Mouse (Mus musculus): ENCODE measurements around the gene Tecta. TPM values are rescaled to one million over a fixed set of nuclear protein-coding genes. Genes with fewer than 3 reads are reported as not detected.

Gene Tecta
- total RNA-seq, 2 experiments from 2014 or later, result 0.48 to 0.50 TPM

- DNase-seq (ENCODE audit: low spot score), result no peak
Observed at GRCm38 (mm10) chr9:42388490-42388889, 11.2 kb downstream of the Tecta start.

- DNase-seq (ENCODE audit: low spot score), result no peak
Observed at GRCm38 (mm10) chr9:42387038-42387437, 12.7 kb downstream of the Tecta start.

DNA sequence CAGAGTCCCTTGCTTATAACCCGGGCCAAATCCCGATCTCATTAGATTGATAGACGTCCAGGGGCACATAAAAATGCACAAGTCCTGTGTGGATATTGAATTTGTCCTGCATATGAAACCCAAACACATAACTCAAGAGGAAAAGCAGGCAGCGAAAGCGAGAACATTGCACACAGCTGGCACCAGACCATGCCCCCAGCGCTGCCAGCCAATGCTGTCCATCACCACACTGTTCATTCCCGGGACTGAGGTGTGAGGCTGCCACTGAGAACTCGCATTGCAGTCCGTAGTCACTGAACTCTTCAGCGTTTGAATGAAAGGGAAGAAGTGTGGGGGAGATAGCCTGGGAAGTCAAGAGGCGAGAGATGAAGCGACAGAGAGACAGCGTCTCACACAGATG is 14.1 kb downstream of the Tecta start:
- DNase-seq (ENCODE audit: low spot score), result no peak

- no peak for DNase-seq (ENCODE audit: low spot score)
Observed at GRCm38 (mm10) chr9:42382628-42383347, 16.9 kb downstream of the Tecta start.

GRCm38 (mm10) chr9:42382063-42382462 is 17.7 kb downstream of the Tecta start:
- DNase-seq (ENCODE audit: low spot score), result no peak

DNA sequence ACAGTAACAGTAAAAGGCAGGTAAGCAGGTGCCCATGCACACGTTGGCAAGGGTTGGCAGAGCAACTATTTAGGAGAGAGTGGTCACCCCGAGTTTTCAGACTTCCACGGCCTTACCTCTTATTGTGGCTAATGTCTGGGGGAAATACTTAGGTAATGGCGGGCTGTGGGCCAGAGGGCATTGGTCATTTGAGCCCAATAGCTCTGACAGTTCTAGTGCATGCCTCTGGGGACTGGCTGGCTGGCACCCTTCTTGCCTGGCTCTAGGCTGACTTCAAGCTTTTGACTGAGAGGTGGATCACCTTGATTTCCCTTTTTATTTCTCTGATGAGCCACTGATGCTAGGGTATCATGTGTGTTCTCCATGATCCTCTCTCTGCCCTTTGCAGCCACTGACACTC is 21.7 kb downstream of the Tecta start:
- DNase-seq (ENCODE audit: low spot score), result no peak

- no peak for DNase-seq (ENCODE audit: low spot score)
Observed at GRCm38 (mm10) chr9:42377656-42378055, 22.1 kb downstream of the Tecta start.

GRCm38 (mm10) chr9:42371670-42372368 is 27.9 kb downstream of the Tecta start:
- no peak for DNase-seq (ENCODE audit: low spot score)

GRCm38 (mm10) chr9:42357585-42357984 is 42.1 kb downstream of the Tecta start:
- DNase-seq (ENCODE audit: low spot score), result no peak

DNA sequence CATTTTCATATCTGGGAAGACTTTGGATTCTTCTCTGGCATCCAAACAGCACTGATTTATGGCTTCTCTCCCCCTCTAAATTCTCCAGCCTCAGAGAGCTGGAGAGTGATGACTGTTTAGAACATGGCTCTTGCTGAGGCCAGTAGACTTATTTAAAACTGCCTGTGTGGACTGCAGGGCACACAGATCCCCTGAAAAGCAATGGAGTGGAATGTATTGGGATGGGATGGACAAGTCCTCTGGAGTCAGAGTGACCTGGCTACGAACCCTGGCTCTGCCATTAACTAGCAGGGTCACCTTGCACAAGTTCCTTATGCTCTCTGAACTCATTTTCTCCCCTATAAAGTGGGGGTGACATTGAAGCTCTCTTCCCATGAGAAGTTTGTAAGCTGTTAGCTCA is 44.9 kb downstream of the Tecta start:
- no peak for DNase-seq (ENCODE audit: low spot score)

DNA sequence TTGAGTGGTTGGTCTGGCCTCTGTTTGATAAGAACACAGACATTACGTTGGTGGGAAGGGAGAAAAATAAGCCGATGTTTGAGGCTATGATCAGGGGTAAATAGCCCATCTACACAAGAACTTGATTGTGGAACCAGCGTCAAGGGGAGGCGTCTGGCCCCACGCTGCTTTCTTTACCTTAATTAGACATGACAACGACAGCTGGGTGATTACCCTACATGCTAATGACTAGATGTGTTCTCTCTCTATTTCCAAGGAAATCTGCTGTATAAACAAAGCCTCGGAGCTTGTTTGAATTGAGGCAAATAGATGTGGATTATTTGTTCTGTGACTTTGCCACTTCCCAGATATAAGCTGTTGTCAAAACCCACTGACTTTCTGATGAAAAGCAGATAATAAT is 49.9 kb downstream of the Tecta start:
- no peak for DNase-seq (ENCODE audit: low spot score)

GRCm38 (mm10) chr9:42346297-42346696 is 53.4 kb downstream of the Tecta start:
- no peak for DNase-seq (ENCODE audit: low spot score)

DNA sequence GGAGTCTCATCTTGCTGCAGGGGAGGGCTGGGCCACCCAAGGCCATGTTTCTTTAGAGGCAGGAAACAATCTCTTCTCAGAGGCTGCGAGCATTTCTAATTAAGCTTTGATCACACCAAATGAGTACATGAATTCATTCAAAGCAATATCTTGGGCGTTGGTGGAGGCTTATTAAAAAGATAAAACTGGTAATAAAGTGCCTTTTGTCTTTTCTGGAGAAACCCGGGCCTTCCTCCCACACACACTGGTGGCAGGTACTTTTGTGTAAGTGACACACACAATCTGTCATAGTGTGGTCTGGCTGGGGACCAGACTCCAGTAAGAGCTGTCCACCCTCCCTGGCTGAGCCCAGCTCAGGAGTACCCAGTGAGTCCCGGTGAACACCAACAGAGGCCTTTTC is 60.6 kb downstream of the Tecta start:
- DNase-seq (ENCODE audit: low spot score), result no peak

DNA sequence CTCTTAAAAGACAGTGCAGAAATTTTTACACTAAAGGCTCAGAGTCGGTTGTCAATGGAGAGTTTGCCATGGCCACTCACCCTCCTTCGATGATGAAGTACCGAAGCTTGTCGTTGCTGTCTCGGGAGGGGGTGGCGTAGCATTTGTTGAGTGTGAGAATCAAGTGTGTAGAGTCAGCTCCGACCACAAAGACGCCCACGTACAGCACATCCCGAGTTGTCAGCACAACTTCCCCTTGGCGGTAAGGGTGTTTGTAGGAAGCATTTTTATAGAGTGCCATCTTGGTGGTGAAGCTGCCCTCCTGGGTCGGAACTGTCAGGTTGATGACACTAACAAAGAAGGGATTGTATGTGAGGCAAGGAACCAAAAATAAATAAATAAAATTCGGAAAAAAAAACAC is 62.7 kb downstream of the Tecta start:
- no peak for DNase-seq (ENCODE audit: low spot score)

- no peak for DNase-seq (ENCODE audit: low spot score)
Observed at GRCm38 (mm10) chr9:42336575-42336974, 63.2 kb downstream of the Tecta start.

GRCm38 (mm10) chr9:42334885-42335284 is 64.8 kb downstream of the Tecta start:
- DNase-seq (ENCODE audit: low spot score), result no peak

GRCm38 (mm10) chr9:42332692-42333091 is 67.0 kb downstream of the Tecta start:
- no peak for DNase-seq (ENCODE audit: low spot score)

DNA sequence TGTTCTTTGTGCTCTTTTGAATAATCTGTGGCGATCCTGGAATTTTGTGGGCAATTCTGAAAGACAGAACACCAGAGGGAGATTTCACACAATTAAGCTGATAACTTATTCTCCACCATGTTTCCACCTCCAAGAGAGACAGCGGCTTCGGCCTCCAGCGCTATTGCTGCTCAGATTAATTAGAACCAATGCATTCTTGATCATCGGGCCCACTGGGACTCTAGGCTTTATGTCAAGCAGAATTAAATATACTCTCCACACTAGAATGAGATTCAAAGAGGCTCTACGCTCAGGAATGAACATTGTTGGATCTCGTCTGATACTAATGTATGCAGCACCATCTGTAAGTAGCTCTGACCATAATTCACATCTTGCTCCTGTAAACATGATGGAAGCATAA is 68.4 kb downstream of the Tecta start:
- DNase-seq (ENCODE audit: low spot score), result no peak

- DNase-seq (ENCODE audit: low spot score), result peak; percentile 55
Observed at GRCm38 (mm10) chr9:42329753-42330152, 70.0 kb downstream of the Tecta start.

GRCm38 (mm10) chr9:42326688-42327440 is 72.9 kb downstream of the Tecta start:
- peak; percentile 39 for DNase-seq (ENCODE audit: low spot score)

DNA sequence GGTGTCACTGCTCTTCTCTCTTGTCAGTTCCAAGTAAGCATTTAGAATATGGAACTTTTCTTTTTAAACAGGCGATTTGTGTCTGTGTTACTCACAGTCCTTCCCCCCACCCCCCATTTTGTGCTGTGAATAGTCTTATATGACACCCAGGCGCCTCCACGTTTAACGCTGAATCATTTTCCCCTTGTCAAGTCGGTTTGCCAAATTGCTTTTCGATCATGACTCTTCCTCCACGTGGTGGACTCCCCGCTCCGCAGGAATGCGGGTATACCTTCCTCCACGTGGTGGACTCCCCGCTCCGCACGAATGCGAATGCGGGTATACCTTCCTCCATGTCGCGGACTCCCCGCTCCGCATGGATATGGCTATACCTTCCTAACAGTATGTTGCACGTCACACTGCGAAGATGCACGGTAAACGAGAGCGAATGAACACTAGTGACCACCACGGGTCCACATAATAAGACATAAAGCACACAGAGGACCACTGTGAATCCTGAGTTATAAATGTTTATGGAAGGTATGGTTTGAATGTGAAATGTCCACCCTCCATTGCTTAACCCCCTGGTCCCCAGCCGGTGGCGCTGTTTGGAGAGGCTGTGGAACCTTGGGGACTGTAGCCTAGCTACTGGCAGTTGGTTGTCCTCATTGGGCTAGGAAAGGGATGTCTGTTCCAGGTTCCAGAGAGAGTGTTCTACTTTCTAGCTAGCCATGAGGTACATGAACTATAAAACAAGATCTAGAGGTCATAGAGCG is 74.9 kb downstream of the Tecta start:
- DNase-seq (ENCODE audit: low spot score), result no peak

DNA sequence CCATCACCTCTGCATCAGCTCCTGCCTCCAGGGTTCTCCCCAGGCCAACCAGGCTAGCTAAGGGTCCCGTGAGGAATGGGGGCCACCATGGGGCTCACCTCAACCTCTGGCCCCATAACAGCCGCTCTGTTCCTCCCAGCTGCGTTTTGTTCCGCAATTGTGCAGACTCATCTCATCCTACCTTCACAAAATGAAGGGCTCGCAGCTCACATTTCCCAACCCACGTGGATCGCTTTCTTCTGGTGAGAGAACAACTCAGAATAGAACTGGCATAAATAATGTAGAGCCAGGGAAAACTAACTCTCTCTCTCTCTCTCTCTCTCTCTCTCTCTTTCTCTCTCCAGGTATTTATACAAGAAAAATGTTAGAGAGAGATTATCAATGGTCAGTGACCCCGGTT is 76.5 kb downstream of the Tecta start:
- no peak for DNase-seq (ENCODE audit: low spot score)

Data from gastrocnemius, adult 18-20 months (tissue).